Mouse (Mus musculus) embryonic stem cell, embryonic (primary cell): ENCODE data around the gene Twsg1.

Experiments
- CTCF ChIA-PET, 4 experiments: fragments of 300-600 bp in 2 of 4; fragments of 350-600 bp in 2 of 4; sonication (Branson Sonifier 250); formaldehyde crosslinking; loops; one replicate each; lab custom pipeline; 2022; ENCODE audit warnings: inconsistent platforms in 2 of 4; lab: Charles Lee
- POLR2A ChIA-PET, 4 experiments: fragments of 300-600 bp in 2 of 4; fragments of 350-600 bp in 2 of 4; sonication (Branson Sonifier 250); formaldehyde crosslinking; loops; one replicate each; lab custom pipeline; 2022; ENCODE audit warnings: antibody characterized with exemption in 4 of 4, inconsistent platforms in 1 of 4; lab: Charles Lee

Twsg1 gene

DNA sequence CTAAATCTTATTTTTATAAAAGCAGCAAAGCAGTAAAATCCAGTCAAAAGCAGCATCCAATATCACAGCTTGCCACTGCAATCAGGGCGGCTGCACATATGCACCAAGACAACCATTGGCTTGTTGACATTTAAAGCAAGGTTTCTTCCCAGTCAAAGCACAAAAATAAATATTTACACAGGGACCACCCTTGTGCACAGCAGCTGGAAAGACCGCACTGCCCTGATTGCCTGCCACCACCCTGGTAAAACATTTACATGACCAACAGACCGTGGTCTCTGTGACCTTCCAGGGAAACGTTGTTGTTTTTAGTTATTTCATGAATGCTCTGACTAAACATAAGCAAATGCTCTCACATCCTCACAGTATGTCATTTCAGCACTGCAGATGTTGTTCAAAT lies 8.6 kb downstream of the Twsg1 start:
- POLR2A ChIA-PET, result interaction anchor here in 3 of 4 experiments (0.9 to 3.4 kb wide), 10 partner anchors 8 to 169 kb away, joined by 3 to 21 read pairs (median 4); partner anchors contain the start of genes Twsg1 (in 1 of the 3) and Washc1 (in 1 of the 3)
- CTCF ChIA-PET, result interaction anchor here in 3 of 4 experiments (0.7 to 1.8 kb wide), 4 partner anchors 9 to 78 kb away, joined by 3 to 4 read pairs (median 3); partner anchors contain the start of gene Twsg1 (in 1 of the 3)

DNA sequence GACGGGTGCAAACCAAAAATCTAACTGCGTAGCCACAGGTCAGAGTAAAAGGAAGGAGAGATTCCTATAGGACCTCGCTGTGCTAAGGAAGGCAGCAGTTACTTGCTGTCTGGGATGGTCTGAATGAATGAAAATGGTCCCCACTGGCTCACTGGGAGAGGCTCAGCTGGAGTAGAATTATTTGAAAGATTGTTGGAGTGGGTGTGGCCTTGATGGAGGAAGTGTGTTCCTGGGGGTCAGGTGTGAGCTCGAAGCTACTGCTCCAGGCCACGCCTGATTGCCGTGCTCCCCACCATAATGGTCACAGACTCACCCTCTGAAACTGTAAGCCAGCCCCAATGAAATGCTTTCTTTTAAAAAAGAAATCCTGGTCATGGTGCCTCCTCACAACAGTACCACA lies 9.8 kb downstream of the Twsg1 start:
- POLR2A ChIA-PET, result interaction anchor here (0.5 to 3.4 kb wide), 17 partner anchors 8 to 568 kb away, joined by 3 to 21 read pairs (median 3); partner anchors contain the start of genes Twsg1 (in 1 of the 4) and Washc1 (in 1 of the 4)
- CTCF ChIA-PET, result interaction anchor here in 3 of 4 experiments (1.0 to 1.1 kb wide), 3 partner anchors 10 to 77 kb away, joined by 3 to 5 read pairs (median 3); partner anchors contain the start of gene Twsg1 (in 2 of the 3)

DNA sequence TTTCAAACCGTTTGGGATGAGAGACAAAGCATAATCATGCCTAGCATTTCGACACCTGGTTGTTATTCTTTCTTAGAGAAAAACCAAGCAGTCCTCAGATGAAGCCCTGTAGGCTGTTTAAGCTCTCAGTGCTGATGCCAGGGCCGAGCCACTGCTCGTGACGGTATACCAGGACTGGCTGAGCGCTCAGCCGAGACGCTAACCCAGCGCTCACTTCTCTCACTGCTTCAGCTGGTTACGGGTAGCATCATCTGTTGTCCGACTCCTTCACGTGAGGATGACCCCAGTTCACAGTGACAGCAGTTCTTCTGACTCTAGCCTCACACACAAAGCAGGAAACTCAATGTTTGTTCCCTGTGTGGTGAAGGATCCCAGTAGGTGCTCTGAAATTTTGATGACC lies 10.8 kb downstream of the Twsg1 start:
- POLR2A ChIA-PET, result interaction anchor here in 2 of 4 experiments (0.6 to 3.4 kb wide), 5 partner anchors 9 to 67 kb away, joined by 3 to 21 read pairs (median 4); partner anchors contain the start of gene Twsg1 (in 1 of the 2)

DNA sequence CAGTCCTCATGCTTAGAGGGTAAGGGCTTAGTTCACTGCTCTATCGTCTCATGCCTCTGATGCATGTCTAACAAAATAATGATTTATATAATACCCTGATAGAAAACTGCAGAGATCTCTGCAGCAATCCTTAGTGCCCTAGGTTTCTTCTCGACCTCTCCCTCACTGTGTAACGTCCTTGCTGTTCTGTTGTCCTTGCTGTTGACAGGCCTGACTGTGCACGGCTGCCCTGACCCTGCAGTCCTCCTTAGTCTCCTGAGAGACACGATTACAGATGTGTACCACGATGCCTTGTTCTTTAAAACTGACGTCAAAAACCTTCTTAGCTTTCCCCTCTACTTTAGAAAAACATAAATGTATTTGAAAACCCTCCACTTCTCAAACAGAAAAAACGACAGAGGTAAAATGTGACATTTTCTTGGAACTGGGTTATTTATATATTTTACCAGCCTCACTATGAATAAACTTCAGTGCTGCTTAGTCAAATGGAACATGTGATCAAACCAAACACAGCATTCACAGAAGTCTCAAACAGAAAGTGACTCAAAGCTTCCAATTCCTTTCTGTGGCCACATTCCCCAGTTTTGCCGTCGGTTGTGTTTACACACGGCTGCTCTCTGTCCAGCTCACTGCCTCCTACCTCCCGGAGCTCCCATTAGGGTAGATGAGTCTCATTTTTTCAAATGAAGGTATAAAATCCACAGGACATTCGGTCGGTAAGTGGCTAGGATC lies 11.4 kb downstream of the Twsg1 start:
- POLR2A ChIA-PET, result interaction anchor here in 2 of 4 experiments (1.6 to 3.4 kb wide), 4 partner anchors 9 to 66 kb away, joined by 3 to 21 read pairs (median 8); partner anchors contain the start of gene Twsg1 (in 1 of the 2)
- CTCF ChIA-PET, result interaction anchor here (0.6 to 1.2 kb wide), 4 partner anchors 11 to 272 kb away, joined by 3 to 4 read pairs (median 3); no protein-coding TSS in a partner anchor

More for the DNA sequence above, 10.8 kb downstream of the Twsg1 start:
- CTCF ChIA-PET, result interaction anchor here in 3 of 4 experiments (0.6 to 1.2 kb wide), 3 partner anchors 10 to 273 kb away, joined by 3 to 4 read pairs (median 3); no protein-coding TSS in a partner anchor

DNA sequence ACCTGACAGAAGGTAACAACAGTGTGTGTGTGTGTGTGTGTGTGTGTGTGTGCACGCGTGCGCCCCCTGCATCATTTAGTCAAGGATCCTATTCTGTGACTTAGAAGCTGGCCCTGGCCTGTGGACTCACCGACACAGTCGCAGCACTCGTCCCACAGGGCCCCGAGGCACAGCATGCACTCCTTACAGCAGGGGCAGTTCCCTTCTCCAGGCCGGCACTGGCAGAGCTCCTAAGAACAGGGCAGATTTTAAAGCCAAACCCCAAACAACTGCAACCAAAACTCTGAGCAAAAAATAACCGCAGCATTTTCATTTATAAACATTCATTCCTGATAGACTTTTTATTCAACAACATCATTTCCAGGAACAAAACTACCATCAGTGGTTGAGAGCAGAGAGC lies 13.4 kb downstream of the Twsg1 start:
- POLR2A ChIA-PET, result interaction anchor here in 1 of 4 experiments (0.6 to 1.9 kb wide), 3 partner anchors 10 to 53 kb away, joined by 4 to 7 read pairs (median 6); no protein-coding TSS in a partner anchor
- CTCF ChIA-PET, result interaction anchor here in 2 of 4 experiments (0.7 to 1.4 kb wide), 3 partner anchors 12 to 70 kb away, joined by 3 to 5 read pairs (median 4); partner anchors contain the start of gene Twsg1 (in 1 of the 2)

DNA sequence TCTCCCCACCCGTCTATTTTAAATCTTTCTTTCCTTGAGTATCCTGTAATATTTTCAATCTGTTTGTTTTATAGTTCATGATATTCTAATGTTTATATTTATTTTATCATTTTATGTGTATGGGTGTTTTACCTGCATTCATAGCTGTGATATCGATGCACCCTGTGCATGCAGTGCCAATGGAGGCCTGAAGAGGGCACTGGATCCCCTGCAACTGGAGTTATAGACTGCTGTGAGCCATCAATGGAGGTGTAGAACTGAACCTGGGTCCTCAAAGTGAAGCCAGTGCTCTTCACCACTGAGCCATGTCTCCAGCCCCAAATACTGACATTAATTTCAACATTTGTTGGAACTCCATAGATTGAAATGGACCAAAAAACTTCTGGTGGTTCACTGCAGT lies 17.3 kb downstream of the Twsg1 start:
- POLR2A ChIA-PET, result interaction anchor here in 1 of 4 experiments (0.8 to 1.0 kb wide), 2 partner anchors 22 to 47 kb away, joined by 3 read pairs; no protein-coding TSS in a partner anchor

DNA sequence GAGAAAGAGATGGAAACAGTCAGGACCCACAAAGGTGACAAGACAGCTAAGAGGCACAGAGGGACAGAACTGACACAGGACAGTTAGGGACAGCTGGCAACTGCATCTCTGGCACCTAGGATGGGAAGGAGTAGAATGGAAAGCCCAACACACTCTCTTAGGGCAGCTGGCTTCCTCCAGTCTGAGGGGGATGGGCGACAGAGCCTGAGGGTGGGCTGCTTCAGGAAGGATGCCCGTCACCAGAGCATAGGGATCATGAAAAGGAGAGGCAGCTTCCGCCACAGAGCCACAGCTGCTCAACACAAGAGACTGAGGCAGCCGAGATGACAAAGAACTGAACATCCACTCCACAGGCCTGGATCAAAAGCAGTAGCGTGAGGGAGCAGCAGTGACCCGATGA lies 19.5 kb downstream of the Twsg1 start:
- CTCF ChIA-PET, result interaction anchor here in 3 of 4 experiments (0.6 to 1.2 kb wide), 3 partner anchors 58 to 418 kb away, joined by 3 to 5 read pairs (median 3); no protein-coding TSS in a partner anchor
- POLR2A ChIA-PET, result interaction anchor here in 1 of 4 experiments (0.6 to 2.4 kb wide), 3 partner anchors 8 to 550 kb away, joined by 3 to 6 read pairs (median 3); no protein-coding TSS in a partner anchor

More for the DNA sequence above, 17.3 kb downstream of the Twsg1 start:
- CTCF ChIA-PET, result interaction anchor here (0.5 to 1.3 kb wide), 16 partner anchors 8 to 977 kb away, joined by 3 to 7 read pairs (median 3); partner anchors contain the start of genes Twsg1 (in 2 of the 4) and Washc1 (in 1 of the 4)

DNA sequence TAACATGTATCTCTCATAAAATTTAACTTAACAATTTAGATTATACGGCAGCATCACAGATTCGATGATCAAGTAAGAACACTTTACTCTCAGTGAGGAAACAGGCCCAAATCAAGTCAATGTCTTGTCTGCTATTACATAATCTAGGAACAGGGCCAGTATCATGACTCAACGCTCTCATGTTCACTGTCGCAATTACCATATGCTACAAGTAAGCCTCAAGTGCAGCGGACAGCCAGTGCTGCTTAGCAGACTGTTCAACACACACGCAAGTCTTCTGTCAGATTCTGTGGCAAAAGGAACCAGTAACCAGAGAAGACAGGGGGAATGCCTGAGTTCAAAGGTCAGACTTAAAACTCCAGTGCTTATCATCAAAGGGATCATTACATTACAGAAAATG lies 20.1 kb downstream of the Twsg1 start:
- ChIA-PET POLR2A (interaction anchor here in 2 of 4 experiments (0.6 to 2.4 kb wide), 5 partner anchors 9 to 551 kb away, joined by 3 to 6 read pairs (median 3); no protein-coding TSS in a partner anchor), CTCF (interaction anchor here in 1 of 4 experiments (0.6 kb wide), 1 partner anchor 419 kb away, joined by 5 read pairs; no protein-coding TSS in a partner anchor)

DNA sequence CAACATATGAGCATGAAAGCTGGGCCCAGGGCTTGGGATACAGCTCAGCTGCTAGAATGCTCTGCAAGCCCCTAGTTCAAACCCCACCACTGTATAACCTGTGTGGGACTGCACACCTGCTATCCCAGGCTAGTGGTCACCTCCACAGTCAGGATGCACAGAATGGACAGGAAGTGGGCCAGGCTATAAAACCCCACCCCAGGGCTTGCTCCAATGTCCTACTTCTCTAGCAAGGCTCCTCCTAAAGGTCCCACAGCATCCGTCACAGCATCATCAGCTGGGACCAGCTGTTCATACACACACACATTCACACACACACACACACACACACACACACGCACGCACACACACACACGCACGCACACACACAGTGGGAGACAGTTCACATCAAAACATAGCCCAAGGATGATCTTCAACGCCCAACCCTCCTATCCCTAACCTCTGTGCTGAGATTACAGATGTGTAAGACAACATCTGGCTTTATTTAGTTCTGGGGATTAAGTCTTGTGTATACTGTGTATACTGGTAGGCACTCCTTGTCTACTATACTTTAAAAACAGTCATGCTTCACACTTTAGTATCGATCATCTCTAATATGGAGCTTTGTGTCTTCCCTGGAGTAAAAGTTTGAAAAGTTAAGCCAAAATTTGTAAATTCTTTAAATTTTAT lies 20.7 kb downstream of the Twsg1 start:
- ChIA-PET POLR2A (interaction anchor here in 2 of 4 experiments (0.6 to 2.4 kb wide), 5 partner anchors 9 to 331 kb away, joined by 3 to 6 read pairs (median 3); no protein-coding TSS in a partner anchor), CTCF (interaction anchor here in 1 of 4 experiments (0.6 kb wide), 1 partner anchor 225 kb away, joined by 10 read pairs; no protein-coding TSS in a partner anchor)

DNA sequence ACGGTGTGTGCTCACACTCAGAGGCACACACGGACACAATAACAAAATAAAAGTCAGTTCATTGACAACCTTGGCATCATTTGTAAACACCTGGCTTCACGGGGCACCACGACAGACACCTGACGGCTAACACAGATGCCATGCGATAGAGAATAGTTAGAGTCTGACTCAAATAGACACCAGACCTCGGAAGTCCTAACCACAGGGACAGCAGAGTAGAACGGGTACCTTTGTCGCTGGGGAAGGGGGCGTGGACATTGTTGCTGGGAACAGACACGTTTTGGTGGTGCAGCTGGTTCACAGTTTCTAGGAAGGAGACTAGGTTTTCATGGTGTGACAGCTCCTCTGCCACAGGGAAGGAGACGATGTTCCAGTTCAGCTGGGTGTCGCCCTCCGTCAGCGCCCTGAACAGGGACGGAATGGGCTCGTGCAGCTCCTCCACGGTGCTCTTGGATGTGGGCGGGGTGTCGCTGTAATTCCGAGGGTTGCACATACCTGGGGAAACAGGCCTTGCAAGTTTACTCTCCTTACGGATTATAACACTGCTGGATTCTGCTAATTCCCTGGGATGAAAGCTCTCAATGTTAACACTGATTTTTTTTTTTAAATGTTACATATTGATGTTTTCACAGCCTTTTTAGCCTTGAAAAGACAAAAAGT lies 21.6 kb downstream of the Twsg1 start:
- ChIA-PET POLR2A (interaction anchor here in 3 of 4 experiments (0.6 to 0.9 kb wide), 4 partner anchors 46 to 1998 kb away, joined by 3 to 4 read pairs (median 3); no protein-coding TSS in a partner anchor), CTCF (interaction anchor here in 2 of 4 experiments (0.7 to 0.9 kb wide), 2 partner anchors 22 to 178 kb away, joined by 3 read pairs; partner anchors contain the start of gene Twsg1 (in 1 of the 2))

DNA sequence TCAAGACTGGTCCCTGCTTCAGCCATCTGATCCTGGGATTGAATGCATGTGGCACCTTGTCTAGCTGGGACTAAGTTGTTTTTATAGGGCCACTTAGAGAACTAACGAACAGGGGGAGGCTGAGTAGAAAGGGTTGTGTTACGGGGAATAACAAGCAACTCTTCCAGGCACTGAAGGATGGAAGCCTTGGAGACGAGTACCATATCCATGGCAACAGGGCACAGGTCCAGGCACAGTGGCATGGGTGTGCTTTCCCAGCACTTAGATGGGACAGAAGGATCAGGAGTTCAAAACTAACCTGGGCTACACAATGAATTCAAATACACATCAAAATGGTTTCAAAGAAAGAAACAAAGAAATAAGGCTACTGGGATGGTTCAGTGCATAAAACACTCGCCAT lies 23.9 kb downstream of the Twsg1 start:
- CTCF ChIA-PET, result no interaction called here
- POLR2A ChIA-PET, result interaction anchor here in 1 of 4 experiments (0.6 kb wide), 1 partner anchor 44 kb away, joined by 6 read pairs; no protein-coding TSS in a partner anchor

DNA sequence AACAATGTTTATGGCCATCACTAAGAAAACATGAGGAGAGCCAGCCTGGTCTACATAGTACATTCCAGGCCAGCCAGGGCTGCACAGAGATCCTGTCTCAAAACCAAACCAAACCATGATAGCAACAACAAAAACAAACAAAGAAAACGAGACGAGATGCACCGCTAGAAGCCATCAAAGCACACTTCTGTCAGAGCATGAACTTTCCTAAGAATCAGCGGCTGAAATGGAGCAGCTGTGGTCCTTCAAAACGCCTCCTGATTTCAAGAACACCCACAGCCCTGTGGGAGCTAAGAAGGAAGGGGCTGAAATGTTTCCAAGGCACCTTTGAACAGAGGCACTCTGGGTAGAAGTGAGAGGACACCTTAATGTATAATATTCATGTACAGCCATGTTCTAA lies 26.8 kb downstream of the Twsg1 start:
- CTCF ChIA-PET, result no interaction called here
- POLR2A ChIA-PET, result interaction anchor here in 2 of 4 experiments (1.3 to 1.6 kb wide), 3 partner anchors 10 to 203 kb away, joined by 3 read pairs; no protein-coding TSS in a partner anchor

DNA sequence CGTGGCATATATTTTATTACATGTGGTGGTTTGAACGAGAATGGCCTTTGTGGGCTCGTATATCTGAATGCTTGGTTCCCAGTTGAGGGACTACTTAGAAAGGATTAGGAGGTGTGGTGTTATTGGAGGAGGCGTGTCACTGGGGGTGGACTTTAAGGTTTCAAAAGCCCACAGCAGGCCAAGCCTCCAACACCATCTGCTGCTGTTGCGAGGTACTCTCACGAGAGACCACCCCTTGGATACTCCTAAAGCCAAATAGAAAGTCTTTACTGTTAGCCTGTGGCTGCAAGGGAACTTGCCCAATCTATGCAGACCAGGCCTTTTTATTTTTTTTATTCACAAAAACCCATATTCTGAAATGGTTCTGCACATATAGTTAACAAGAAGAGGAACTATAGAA lies 29.1 kb downstream of the Twsg1 start:
- ChIA-PET POLR2A (interaction anchor here in 2 of 4 experiments (0.6 to 2.2 kb wide), 2 partner anchors 17 to 201 kb away, joined by 3 to 6 read pairs; no protein-coding TSS in a partner anchor), CTCF (no interaction called here)

DNA sequence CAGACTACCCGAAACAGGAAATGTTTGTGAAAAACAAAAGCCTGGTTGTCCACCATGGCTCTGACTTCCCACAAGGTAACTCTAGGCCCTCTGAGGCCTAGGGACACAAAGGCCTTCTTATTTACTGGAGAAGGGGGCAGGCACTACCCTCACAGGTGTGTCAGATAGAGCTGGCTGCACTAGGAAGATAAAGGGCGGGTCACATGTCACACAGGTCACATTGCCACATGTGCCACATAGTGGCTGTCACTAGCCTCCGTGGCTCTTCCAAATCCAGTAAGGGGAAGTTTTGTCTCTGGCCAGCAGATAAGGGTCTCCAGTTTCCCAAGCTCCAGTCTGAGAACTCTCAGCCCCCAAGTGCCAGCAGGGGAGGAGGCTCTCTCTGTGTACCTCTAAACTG lies 31.8 kb downstream of the Twsg1 start:
- CTCF ChIA-PET, result interaction anchor here in 1 of 4 experiments (1.5 kb wide), 1 partner anchor 14 kb away, joined by 4 read pairs; no protein-coding TSS in a partner anchor
- POLR2A ChIA-PET, result interaction anchor here in 2 of 4 experiments (0.6 to 1.3 kb wide), 4 partner anchors 15 to 35 kb away, joined by 3 to 8 read pairs (median 4); no protein-coding TSS in a partner anchor

DNA sequence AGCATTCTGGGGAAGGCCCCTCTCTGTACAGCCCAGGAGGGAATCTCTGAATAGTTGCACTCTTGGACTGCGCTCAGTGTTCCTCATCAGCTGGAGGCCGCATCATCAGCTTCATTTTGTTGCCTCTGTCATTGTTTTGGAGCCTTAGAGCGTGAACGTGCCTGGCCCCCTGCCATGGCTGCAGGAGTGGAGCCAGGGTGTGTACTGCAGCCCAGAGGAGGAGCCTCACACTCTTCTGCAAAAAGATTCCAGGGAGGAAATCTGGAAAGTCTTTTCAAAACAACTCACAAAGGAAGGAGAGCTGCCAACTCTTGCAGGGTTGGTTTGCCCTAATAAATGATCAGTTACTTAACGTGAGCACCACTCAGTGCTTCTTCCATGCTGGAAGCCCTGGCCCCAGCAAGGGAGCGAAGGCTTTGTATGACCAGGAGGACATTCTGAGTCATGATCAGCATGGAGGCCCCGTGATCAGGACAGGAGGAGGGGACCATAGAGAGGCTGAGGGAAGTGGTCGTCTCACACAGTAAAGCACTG lies 34.8 kb downstream of the Twsg1 start:
- ChIA-PET POLR2A (interaction anchor here in 2 of 4 experiments (0.7 to 1.1 kb wide), 5 partner anchors 9 to 568 kb away, joined by 3 to 4 read pairs (median 3); no protein-coding TSS in a partner anchor), CTCF (interaction anchor here in 1 of 4 experiments (0.7 kb wide), 1 partner anchor 47 kb away, joined by 3 read pairs; no protein-coding TSS in a partner anchor)

DNA sequence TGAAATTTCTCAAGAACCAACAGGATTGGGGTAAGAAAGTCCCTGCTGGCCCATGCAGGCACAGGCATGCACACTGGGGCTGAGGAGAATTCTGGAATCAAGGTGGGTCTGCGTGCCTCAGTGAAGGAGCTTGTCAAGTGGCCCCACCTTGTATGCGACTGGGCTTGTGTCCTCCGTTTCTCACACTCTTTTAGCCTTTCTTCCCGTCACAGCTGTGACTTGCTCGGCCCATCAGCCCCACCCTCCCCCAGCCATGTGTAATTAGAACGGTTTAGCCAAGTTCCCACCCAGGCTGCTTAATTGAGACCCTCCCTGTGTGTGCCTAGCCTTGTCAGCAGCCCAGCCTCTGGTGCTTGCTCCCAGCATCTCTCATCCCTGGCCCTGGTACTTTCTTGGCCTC lies 36.9 kb downstream of the Twsg1 start:
- ChIA-PET CTCF (interaction anchor here in 1 of 4 experiments (1.1 kb wide), 1 partner anchor 47 kb away, joined by 3 read pairs; no protein-coding TSS in a partner anchor), POLR2A (interaction anchor here in 2 of 4 experiments (0.7 to 1.6 kb wide), 3 partner anchors 11 to 36 kb away, joined by 3 to 4 read pairs (median 4); no protein-coding TSS in a partner anchor)
